Mouse (Mus musculus) E14TG2a.4 (cell line): ENCODE measurements at regions not wholly inside any gene's neighbourhood (a gene's known extent, or its start where the extent isn't known, plus 50 kb on each side); places are given as distances from the start of the nearest gene placed in this dataset.

Source experiments
- H3K27me3 ChIP-seq: 2 replicates; pipeline ENCODE4 v1.6.1; 2014; ENCODE audit warnings: low read length, control low read depth; ENCODE audit not compliant: insufficient read depth
- H3K36me3 ChIP-seq: 2 replicates; pipeline ENCODE4 v1.6.1; 2014; ENCODE audit warnings: low read length, control low read depth; ENCODE audit not compliant: insufficient read depth
- H3K4me1 ChIP-seq: replicated peaks from 2 replicates; pipeline ENCODE4 v1.6.1; 2014; ENCODE audit warnings: low read depth, low read length, control low read depth
- H3K4me3 ChIP-seq: replicated peaks from 2 replicates; pipeline ENCODE4 v1.5.1; 2014; ENCODE audit warnings: mild to moderate bottlenecking, low read length
- H3K9me3 ChIP-seq: 2 replicates; pipeline ENCODE4 v1.6.1; 2014; ENCODE audit warnings: low read length, control low read depth
- CTCF ChIP-seq: conservative IDR thresholded peaks from 2 replicates; pipeline ENCODE4 v1.5.1; 2014; ENCODE audit warnings: low read length
- NANOG ChIP-seq: IDR thresholded peaks from 2 replicates; pipeline ENCODE4 v1.6.1; 2014; ENCODE audit warnings: borderline replicate concordance, low read length, mixed read lengths
- POU5F1 ChIP-seq: IDR thresholded peaks from 2 replicates; pipeline ENCODE4 v1.6.1; 2014; ENCODE audit warnings: low read length, borderline replicate concordance

- H3K9me3 ChIP-seq: no peaks in the 10 kb centered on the region
- H3K4me1 ChIP-seq: no peaks in the 10 kb centered on the region
- H3K27me3 ChIP-seq: no peaks in the 10 kb centered on the region
- no peaks in the 10 kb centered on the region for H3K36me3 ChIP-seq
- no peak overlapping the region for H3K4me3 ChIP-seq
- TF ChIP-seq POU5F1 (no peak), CTCF (no peak), NANOG (no peak)
Measured at GRCm38 (mm10) chr16:78877941-78878340, 52.8 kb upstream of the Chodl start.

DNA sequence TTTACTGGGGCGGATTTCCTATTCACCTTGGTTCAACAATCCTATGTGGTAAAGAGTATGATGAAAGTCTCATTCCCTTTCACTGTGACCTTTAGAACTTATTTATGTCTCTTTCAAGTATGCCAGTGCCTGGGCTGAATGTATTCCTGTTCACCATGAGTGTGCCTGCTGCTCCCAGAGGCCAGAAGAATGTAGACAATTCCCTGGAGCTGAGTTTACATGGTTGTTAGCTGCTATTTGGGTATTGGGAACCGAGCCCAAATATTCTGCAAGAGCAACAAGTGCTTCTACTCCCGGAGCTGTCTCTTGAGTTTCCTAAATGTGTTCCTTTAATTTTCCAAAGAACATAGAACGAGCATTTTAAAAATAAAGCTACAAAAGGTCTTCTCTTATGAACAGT, 71.7 kb upstream of the Chodl start:
- no peaks in the 10 kb centered on the region for H3K36me3 ChIP-seq
- no peaks in the 10 kb centered on the region for H3K4me1 ChIP-seq
- H3K9me3 ChIP-seq: peaks cover 24% of the 10 kb centered on the region
- TF ChIP-seq NANOG (no peak), CTCF (no peak)
- no peaks in the 10 kb centered on the region for H3K27me3 ChIP-seq
- H3K4me3 ChIP-seq: no peak overlapping the region

DNA sequence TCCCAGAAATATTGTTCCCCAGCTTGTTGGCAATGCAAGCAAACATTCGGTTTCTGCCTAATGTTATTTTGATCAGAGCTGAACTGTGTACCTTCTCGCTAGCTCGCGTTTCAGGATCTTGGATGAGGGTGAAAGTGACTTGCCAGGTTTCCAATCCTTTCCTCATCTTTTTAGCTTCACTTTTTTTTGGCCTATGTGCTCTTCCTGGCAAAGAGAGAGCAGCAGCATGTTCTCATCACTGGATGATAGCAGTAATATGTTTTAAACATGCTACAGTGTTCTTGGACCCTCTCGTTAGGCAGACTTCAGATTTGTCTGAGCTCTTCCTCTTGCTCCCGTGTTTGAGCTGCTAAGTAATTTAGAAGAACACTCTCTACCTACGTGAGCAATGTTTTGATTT, 99.8 kb upstream of the Chodl start:
- Histone ChIP-seq H3K9me3 (no peaks in the 10 kb centered on the region), H3K4me1 (peaks cover 10% of the 10 kb centered on the region), H3K36me3 (no peaks in the 10 kb centered on the region), H3K4me3 (no peak overlapping the region), H3K27me3 (no peaks in the 10 kb centered on the region)
- no peak for TF ChIP-seq POU5F1

DNA sequence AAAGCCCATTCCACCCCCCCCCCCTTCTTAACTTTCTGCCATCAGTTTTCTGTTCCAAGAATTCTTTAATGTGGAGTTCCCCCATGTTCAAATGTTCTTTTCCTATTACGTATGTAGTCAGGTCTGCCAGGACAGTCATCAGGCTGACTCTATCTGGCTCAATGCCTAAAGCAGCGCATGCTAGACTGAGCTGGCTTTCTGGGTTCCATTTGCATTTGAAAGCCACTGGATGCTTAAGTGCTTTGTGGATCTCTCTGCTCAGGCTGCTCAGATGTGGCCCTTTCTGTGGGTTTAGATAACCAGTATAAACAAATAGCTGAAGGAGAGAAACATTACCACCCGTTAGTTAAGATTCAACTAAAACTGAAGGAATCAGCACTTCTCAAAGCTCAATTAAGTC, 103.0 kb upstream of the Chodl start:
- no peak overlapping the region for H3K4me3 ChIP-seq
- H3K36me3 ChIP-seq: no peaks in the 10 kb centered on the region
- no peaks in the 10 kb centered on the region for H3K27me3 ChIP-seq
- H3K4me1 ChIP-seq: peaks cover 10% of the 10 kb centered on the region
- TF ChIP-seq NANOG (peak; percentile 58; the same call in 1 of the 2 replicates), CTCF (no peak), POU5F1 (peak; percentile 79; the same call in 1 of the 2 replicates)
- H3K9me3 ChIP-seq: no peaks in the 10 kb centered on the region

DNA sequence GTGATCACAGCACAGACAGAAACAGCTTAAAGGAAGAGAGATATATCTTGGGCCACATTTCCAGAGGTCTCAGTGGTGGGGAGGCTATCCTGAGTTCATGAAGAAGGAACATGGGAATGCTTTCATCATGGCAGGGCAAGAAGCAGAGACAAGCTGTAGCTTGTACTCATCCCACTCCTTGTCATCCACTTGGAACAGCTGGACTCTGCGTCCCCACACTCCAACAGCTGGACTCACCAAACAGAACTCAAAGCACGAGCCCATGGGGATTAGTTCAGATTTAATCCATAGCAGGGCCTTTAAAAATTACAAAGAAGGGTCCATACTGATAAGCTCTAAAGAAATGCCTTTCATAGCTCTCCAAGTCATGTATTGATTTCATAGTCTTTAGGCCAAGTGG, 140.7 kb upstream of the Chodl start:
- H3K4me1 ChIP-seq: no peaks in the 10 kb centered on the region
- no peaks in the 10 kb centered on the region for H3K27me3 ChIP-seq
- TF ChIP-seq CTCF (no peak), POU5F1 (no peak), NANOG (no peak)
- H3K4me3 ChIP-seq: no peak overlapping the region
- H3K36me3 ChIP-seq: no peaks in the 10 kb centered on the region
- peaks cover 8% of the 10 kb centered on the region for H3K9me3 ChIP-seq

DNA sequence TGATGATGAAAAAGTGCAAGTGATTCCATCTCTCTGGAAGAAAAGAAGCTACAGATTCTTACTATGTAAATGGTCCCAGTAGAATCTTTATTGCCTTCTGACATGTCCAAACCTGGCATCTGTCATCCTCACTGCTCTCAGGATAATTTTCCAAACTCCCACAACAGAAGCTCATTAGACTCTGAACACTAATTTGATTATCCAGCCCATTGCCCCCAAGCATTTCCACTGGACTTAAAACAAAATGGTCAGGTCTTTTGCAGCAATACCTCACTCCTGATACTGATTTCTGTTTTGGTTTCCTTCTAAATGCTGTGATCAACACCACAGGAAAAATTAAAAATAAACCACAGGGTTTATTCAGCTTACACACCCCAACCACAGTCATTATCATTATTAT, 171.5 kb upstream of the Chodl start:
- TF ChIP-seq POU5F1 (no peak), CTCF (no peak), NANOG (no peak)
- Histone ChIP-seq H3K36me3 (no peaks in the 10 kb centered on the region), H3K27me3 (no peaks in the 10 kb centered on the region), H3K9me3 (no peaks in the 10 kb centered on the region), H3K4me3 (no peak overlapping the region), H3K4me1 (no peaks in the 10 kb centered on the region)

- no peaks in the 10 kb centered on the region for H3K27me3 ChIP-seq
- TF ChIP-seq CTCF: no peak
- TF ChIP-seq POU5F1: no peak
- TF ChIP-seq NANOG: no peak
- no peak overlapping the region for H3K4me3 ChIP-seq
- no peaks in the 10 kb centered on the region for H3K36me3 ChIP-seq
- no peaks in the 10 kb centered on the region for H3K9me3 ChIP-seq
- no peaks in the 10 kb centered on the region for H3K4me1 ChIP-seq
Measured at GRCm38 (mm10) chr16:78737902-78738301, 161.4 kb upstream of the D16Ertd472e start.

DNA sequence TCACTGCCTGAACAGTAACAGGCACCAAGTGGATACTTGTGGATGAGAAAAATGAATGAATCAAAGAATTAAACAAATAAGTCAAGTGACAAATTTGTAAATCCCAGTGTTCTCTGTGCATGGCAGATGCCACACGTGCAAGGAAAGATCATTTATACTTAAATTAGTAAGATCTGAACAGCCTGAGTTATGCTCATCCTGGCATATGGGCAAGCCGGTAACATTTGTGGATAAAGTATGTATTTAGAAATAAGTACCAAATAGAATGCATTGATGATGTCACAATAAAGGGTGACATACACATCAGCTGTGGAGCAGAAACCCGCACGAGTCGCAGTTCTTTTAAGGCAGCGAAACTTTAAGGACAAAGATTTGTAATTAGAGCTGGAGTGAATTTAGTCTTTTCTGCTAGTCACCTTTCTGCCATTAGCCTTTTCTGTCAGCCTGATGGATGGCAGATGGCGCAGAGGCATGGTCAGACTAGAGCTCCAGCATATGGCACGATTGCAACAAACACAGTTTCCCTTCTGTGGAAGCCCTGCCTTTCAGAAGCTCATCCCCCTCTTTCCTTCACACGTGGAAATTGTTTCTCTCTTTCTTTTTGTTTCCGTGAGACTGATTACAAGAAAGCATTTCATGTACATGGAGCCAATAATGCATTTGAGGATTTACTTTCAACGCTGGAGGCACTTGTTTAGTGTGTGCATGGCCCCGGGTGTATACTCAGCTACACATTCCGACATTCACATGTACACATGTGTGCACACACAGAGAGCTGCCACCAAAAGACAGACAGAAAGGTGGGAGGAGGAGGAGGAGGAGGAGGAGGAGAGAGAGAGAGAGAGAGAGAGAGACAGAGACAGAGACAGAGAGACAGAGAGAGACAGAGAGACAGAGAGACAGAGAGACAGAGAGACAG, 154.3 kb upstream of the D16Ertd472e start:
- Histone ChIP-seq H3K4me1 (no peaks in the 10 kb centered on the region), H3K27me3 (no peaks in the 10 kb centered on the region), H3K4me3 (no peak overlapping the region), H3K9me3 (no peaks in the 10 kb centered on the region), H3K36me3 (no peaks in the 10 kb centered on the region)
- TF ChIP-seq POU5F1: no peak
- TF ChIP-seq CTCF: no peak
- no peak for TF ChIP-seq NANOG

- H3K4me1 ChIP-seq: no peaks in the 10 kb centered on the region
- no peaks in the 10 kb centered on the region for H3K36me3 ChIP-seq
- H3K27me3 ChIP-seq: no peaks in the 10 kb centered on the region
- H3K9me3 ChIP-seq: no peaks in the 10 kb centered on the region
- TF ChIP-seq POU5F1 (no peak), NANOG (no peak), CTCF (no peak)
- no peak overlapping the region for H3K4me3 ChIP-seq
Measured at GRCm38 (mm10) chr16:78725541-78725940, 149.0 kb upstream of the D16Ertd472e start.
